Mouse (Mus musculus) neural tube, embryonic 15.5 days (tissue): ENCODE results near the gene Otud7b. TPM values are rescaled to one million over a fixed set of nuclear protein-coding genes. Genes with fewer than 3 reads are reported as not detected.

Experiments
- polyA plus RNA-seq: library from polyadenylated mRNA; unstranded; fragments of >200 nt; fragmentation: Nextera tagmentation; extraction: Ambion mirVana; gene quantifications from 2 replicates; pipeline ENCODE4 v1.2.1, GENCODE M21; 2015

Gene Otud7b
- polyA plus RNA-seq, 1 experiment from 2014 or later, result 10.5 TPM

Other genes with a start within 250 kb of the Otud7b start
- 32.2 and 36.3 TPM in 2 replicates for gene Prpf3, start 248.6 kb upstream of the Otud7b start, polyA plus RNA-seq
- 284 and 296 TPM in 2 replicates for gene Mrps21, start 233.0 kb upstream of the Otud7b start, polyA plus RNA-seq
- gene Ciart, start 222.3 kb upstream of the Otud7b start, polyA plus RNA-seq, result 4.3 and 4.5 TPM in 2 replicates
- gene BC028528, start 212.5 kb upstream of the Otud7b start, polyA plus RNA-seq, result 23.8 and 25.3 TPM in 2 replicates
- 31.0 and 39.5 TPM in 2 replicates for gene Aph1a, start 210.6 kb upstream of the Otud7b start, polyA plus RNA-seq
- 1.3 and 1.8 TPM in 2 replicates for gene Car14, start 199.8 kb upstream of the Otud7b start, polyA plus RNA-seq
- 99.6 and 157 TPM in 2 replicates for gene Anp32e, start 175.3 kb upstream of the Otud7b start, polyA plus RNA-seq
- gene Plekho1, start 108.5 kb upstream of the Otud7b start, polyA plus RNA-seq, result 46.7 and 48.6 TPM in 2 replicates
- 53.8 and 67.8 TPM in 2 replicates for gene Vps45, start 46.1 kb upstream of the Otud7b start, polyA plus RNA-seq
- gene Mtmr11, start 57.5 kb downstream of the Otud7b start, polyA plus RNA-seq, result 12.6 and 13.3 TPM in 2 replicates
- gene Sf3b4, start 67.8 kb downstream of the Otud7b start, polyA plus RNA-seq, result 127 and 150 TPM in 2 replicates
- 110 and 136 TPM in 2 replicates for gene Sv2a, start 76.6 kb downstream of the Otud7b start, polyA plus RNA-seq
- 53.9 and 58.6 TPM in 2 replicates for gene Bola1, start 115.2 kb downstream of the Otud7b start, polyA plus RNA-seq
- gene Hist2h2ab, start 115.3 kb downstream of the Otud7b start, polyA plus RNA-seq, result 0.47 TPM in 1 of 2 replicates, not detected in the other
- 0.72 and 3.5 TPM in 2 replicates for gene Hist2h2ac, start 116.4 kb downstream of the Otud7b start, polyA plus RNA-seq
- 4.0 and 4.6 TPM in 2 replicates for gene Hist2h2be, start 116.6 kb downstream of the Otud7b start, polyA plus RNA-seq
- gene Hist2h3c2, start 134.6 kb downstream of the Otud7b start, polyA plus RNA-seq, result 1.3 and 2.5 TPM in 2 replicates
- gene Hist2h2aa2, start 135.7 kb downstream of the Otud7b start, polyA plus RNA-seq, result 32.3 and 35.5 TPM in 2 replicates
- 9.8 and 14.3 TPM in 2 replicates for gene Hist2h2aa1, start 141.0 kb downstream of the Otud7b start, polyA plus RNA-seq
- gene Hist2h3c1, start 142.2 kb downstream of the Otud7b start, polyA plus RNA-seq, result 0.14 and 0.65 TPM in 2 replicates
- 4.9 and 5.1 TPM in 2 replicates for gene Hist2h4, start 158.8 kb downstream of the Otud7b start, polyA plus RNA-seq
- gene Hist2h3b, start 164.1 kb downstream of the Otud7b start, polyA plus RNA-seq, result 9.4 and 16.0 TPM in 2 replicates
- 0.61 and 3.0 TPM in 2 replicates for gene Hist2h2bb, start 165.2 kb downstream of the Otud7b start, polyA plus RNA-seq
- 1.8 and 3.5 TPM in 2 replicates for gene Fcgr1, start 189.4 kb downstream of the Otud7b start, polyA plus RNA-seq